Mouse (Mus musculus): ENCODE measurements around the gene Col11a2.

- TF ChIP-seq POLR2A (IDR thresholded peaks at IDR 0.05; ENCODE audit: borderline replicate concordance, extremely low read depth, low read depth, low read length) (no peak), CTCF (IDR thresholded peaks at IDR 0.05; ENCODE audit: insufficient read depth, low read length) (no peak)
Observed at GRCm38 (mm10) chr17:34038440-34038839, 797 bp upstream of the Col11a2 start.

Measured in lung, adult 2 months (tissue).